In the genomic region with DNA sequence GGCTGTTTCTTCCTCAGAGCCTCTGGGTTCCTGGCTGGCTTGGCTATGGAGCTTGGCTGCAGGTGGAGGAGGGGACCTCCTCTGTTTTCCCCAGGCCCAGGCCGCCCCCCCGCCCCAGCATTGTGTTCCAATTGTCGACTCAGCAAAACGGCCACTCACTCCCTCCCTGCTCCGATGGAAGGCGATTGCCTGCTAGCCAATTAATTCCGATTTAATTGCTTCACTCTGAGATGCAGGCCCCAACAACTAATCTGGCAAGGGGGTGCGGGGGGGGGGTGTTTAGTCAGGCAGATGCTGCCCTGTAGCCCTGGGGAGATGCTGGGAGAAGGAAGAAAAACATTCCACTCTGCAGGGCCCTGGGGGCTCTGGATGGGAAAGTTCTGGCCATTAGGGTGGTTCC, we compare ENCODE assay signal across 11 mouse cellular contexts. TPM values are rescaled to one million over a fixed set of nuclear protein-coding genes. Genes with fewer than 3 reads are reported as not detected.
DNase-seq lines count a peak whose midpoint lies in the region; ATAC-seq and TF ChIP-seq lines count a peak whose summit lies in the region.
"Had no signal": no experiment of that assay in that cellular context is flagged by ENCODE, and none has a peak within 500 bp of the region (broad histone marks: within the 10 kb centered on the region; RNA-seq: fewer than 3 reads in every experiment).

No protein-coding gene starts in this region.

- H3K36me3 ChIP-seq in kidney, embryonic 14.5 days (ENCODE audit: control insufficient read depth, insufficient read depth, low read length) = no peaks in the 10 kb centered on the region
- H3K36me3 ChIP-seq in embryonic facial prominence, embryonic 11.5 days (replicated peaks; ENCODE audit: control insufficient read depth, insufficient read depth, low read depth, low read length) = no peaks in the 10 kb centered on the region
- H3K36me3 ChIP-seq in forebrain, postnatal 0 days (ENCODE audit: insufficient read depth) = no peaks in the 10 kb centered on the region
- H3K36me3 ChIP-seq in midbrain, embryonic 14.5 days (ENCODE audit: control insufficient read depth, insufficient read depth, low read length) = no peaks in the 10 kb centered on the region

- H3K4me2 ChIP-seq in kidney, embryonic 14.5 days (replicated peaks; ENCODE audit: low read depth, low read length) = no peak overlapping the region
- no peak overlapping the region for H3K4me2 ChIP-seq in embryonic facial prominence, embryonic 11.5 days (ENCODE audit: low read depth, low read length)
- no peak overlapping the region for H3K4me2 ChIP-seq in forebrain, postnatal 0 days (ENCODE audit: low read depth)
- no peak overlapping the region for H3K4me2 ChIP-seq in midbrain, embryonic 14.5 days (ENCODE audit: low read length)

- no peak overlapping the region for H3K4me3 ChIP-seq in kidney, embryonic 14.5 days (ENCODE audit: low read length)
- H3K4me3 ChIP-seq in embryonic facial prominence, embryonic 11.5 days (ENCODE audit: low read depth, low read length) = no peak overlapping the region
- H3K4me3 ChIP-seq in forebrain, postnatal 0 days (ENCODE audit: low read depth, low read length) = no peak overlapping the region
- H3K4me3 ChIP-seq in midbrain, embryonic 14.5 days (replicated peaks; ENCODE audit: low read depth, low read length) = no peak overlapping the region
- no peak overlapping the region for H3K4me3 ChIP-seq in cerebellum, adult 2 months (replicated peaks; ENCODE audit: insufficient read depth, low read depth, low read length)

- H3K9ac ChIP-seq in kidney, embryonic 14.5 days (ENCODE audit: low read depth, low read length) = 0 out of 2 replicates have a peak overlapping the region, but pooled peaks have one; percentile 4
- no peak overlapping the region for H3K9ac ChIP-seq in embryonic facial prominence, embryonic 11.5 days (replicated peaks; ENCODE audit: low read length)
- no peak overlapping the region for H3K9ac ChIP-seq in forebrain, postnatal 0 days
- H3K9ac ChIP-seq in midbrain, embryonic 14.5 days (replicated peaks; ENCODE audit: low read length) = no peak overlapping the region

- no peak for DNase-seq in kidney, adult 11 months
- peak; percentile 56 for DNase-seq in embryonic facial prominence, embryonic 11.5 days (ENCODE audit: low spot score)
- DNase-seq in forebrain, postnatal 0 days = no peak
- peak; percentile 71 for DNase-seq in midbrain, embryonic 14.5 days
- no peak for DNase-seq in cerebellum, adult 2 months
- no peak for DNase-seq in spleen, adult 18-20 months
- DNase-seq: cerebellum, adult 8-10 months; left cerebral cortex, postnatal 4 days; thymus, postnatal 4 days had no signal

- TF ChIP-seq POLR2A in cerebellum, adult 2 months (IDR thresholded peaks at IDR 0.05; ENCODE audit: borderline replicate concordance, insufficient read depth, low read length) = no peak

- ATAC-seq in kidney, embryonic 14.5 days (ENCODE audit: low FRiP score, low TSS enrichment) = no peak
- ATAC-seq in embryonic facial prominence, embryonic 11.5 days (replicated peaks; ENCODE audit: insufficient number of reproducible peaks, low FRiP score, low TSS enrichment, low read depth) = no peak
- peak; percentile 30; the same call in 1 of the 2 replicates for ATAC-seq in forebrain, postnatal 0 days
- 0 out of 2 replicates have a peak, but pooled peaks have one; percentile 32 for ATAC-seq in midbrain, embryonic 14.5 days (ENCODE audit: low FRiP score, low TSS enrichment)
- no peak for ATAC-seq in frontal cortex, adult (ENCODE audit: low TSS enrichment)

- WGBS in kidney, embryonic 14.5 days = 6% methylated on average over 8 of the region's 8 CpGs
- WGBS in embryonic facial prominence, embryonic 11.5 days = 8% methylated on average over 8 of the region's 8 CpGs
- 10% methylated on average over 8 of the region's 8 CpGs for WGBS in forebrain, postnatal 0 days
- WGBS in midbrain, embryonic 14.5 days = 11% methylated on average over 8 of the region's 8 CpGs
- WGBS in cerebellum, adult 2 months = 9% methylated on average over 8 of the region's 8 CpGs

- H3K9me3 ChIP-seq in kidney, embryonic 14.5 days (ENCODE audit: control insufficient read depth, low read length) = no peaks in the 10 kb centered on the region
- H3K9me3 ChIP-seq in embryonic facial prominence, embryonic 11.5 days (replicated peaks; ENCODE audit: control insufficient read depth, low read length) = no peaks in the 10 kb centered on the region
- H3K9me3 ChIP-seq in forebrain, postnatal 0 days (ENCODE audit: low read length) = no peaks in the 10 kb centered on the region
- H3K9me3 ChIP-seq in midbrain, embryonic 14.5 days (ENCODE audit: control insufficient read depth, low read length) = no peaks in the 10 kb centered on the region

- TF ChIP-seq CTCF in forebrain, postnatal 0 days (IDR thresholded peaks at IDR 0.05; ENCODE audit: low read depth) = no peak
- TF ChIP-seq CTCF in cerebellum, adult 2 months (IDR thresholded peaks at IDR 0.05; ENCODE audit: borderline replicate concordance, insufficient read depth, low read depth, low read length) = no peak

- peaks cover 24% of the 10 kb centered on the region for H3K4me1 ChIP-seq in kidney, embryonic 14.5 days (ENCODE audit: control insufficient read depth, insufficient read depth, low read length)
- H3K4me1 ChIP-seq in embryonic facial prominence, embryonic 11.5 days (ENCODE audit: control insufficient read depth, insufficient read depth, low read length) = peaks cover 8% of the 10 kb centered on the region
- peaks cover 15% of the 10 kb centered on the region for H3K4me1 ChIP-seq in forebrain, postnatal 0 days (ENCODE audit: insufficient read depth)
- peaks cover 27% of the 10 kb centered on the region for H3K4me1 ChIP-seq in midbrain, embryonic 14.5 days (ENCODE audit: control insufficient read depth, insufficient read depth, low read length)
- H3K4me1 ChIP-seq in cerebellum, adult 2 months (ENCODE audit: control insufficient read depth, insufficient read depth, low read length) = no peaks in the 10 kb centered on the region

- peak overlapping the region; percentile 69; the same call in 1 of the 2 replicates for H3K27ac ChIP-seq in kidney, embryonic 14.5 days (ENCODE audit: low read depth, low read length)
- peak overlapping the region; percentile 47; the same call in 1 of the 2 replicates for H3K27ac ChIP-seq in embryonic facial prominence, embryonic 11.5 days (replicated peaks; ENCODE audit: low read depth, low read length)
- no peak overlapping the region for H3K27ac ChIP-seq in forebrain, postnatal 0 days (ENCODE audit: low read depth, low read length)
- peak overlapping the region; percentile 82 for H3K27ac ChIP-seq in midbrain, embryonic 14.5 days (replicated peaks; ENCODE audit: low read depth, low read length)
- H3K27ac ChIP-seq in cerebellum, adult 2 months (ENCODE audit: insufficient read depth, low read length) = no peak overlapping the region

- H3K27me3 ChIP-seq in kidney, embryonic 14.5 days (ENCODE audit: control insufficient read depth, insufficient read depth, low read length) = no peaks in the 10 kb centered on the region
- no peaks in the 10 kb centered on the region for H3K27me3 ChIP-seq in embryonic facial prominence, embryonic 11.5 days (ENCODE audit: control insufficient read depth, insufficient read depth, low read length)
- no peaks in the 10 kb centered on the region for H3K27me3 ChIP-seq in forebrain, postnatal 0 days (ENCODE audit: insufficient read depth, low read length)
- H3K27me3 ChIP-seq in midbrain, embryonic 14.5 days (ENCODE audit: control insufficient read depth, insufficient read depth, low read length) = no peaks in the 10 kb centered on the region
- no peaks in the 10 kb centered on the region for H3K27me3 ChIP-seq in cerebellum, adult 2 months (ENCODE audit: control insufficient read depth, insufficient read depth, low read length)

RNA-seq across cellular contexts. Expression of gene Gm26897, which starts 38.4 kb away (rescaled TPM):
- not detected in 2 replicates for polyA plus RNA-seq in kidney, embryonic 14.5 days (2014; fragmentation: Nextera tagmentation; extraction: Ambion mirVana)
- polyA plus RNA-seq in embryonic facial prominence, embryonic 11.5 days (2014; fragmentation: Nextera tagmentation; extraction: Ambion mirVana) = not detected in 2 replicates
- not detected in 2 replicates for total RNA-seq in forebrain, postnatal 0 days (2014; rRNA removed)
- polyA plus RNA-seq in forebrain, postnatal 0 days (2015; fragmentation: Nextera tagmentation; extraction: Ambion mirVana) = not detected in 2 replicates
- not detected in 2 replicates for polyA plus RNA-seq in midbrain, embryonic 14.5 days (2014; fragmentation: Nextera tagmentation; extraction: Ambion mirVana)
- polyA plus RNA-seq in cerebellum, adult 2 months (2012; rRNA removed) = not detected in 2 replicates
- total RNA-seq: left cerebral cortex, postnatal 4 days had no signal

Comparison
In these comparisons a context has a peak if more than half of its experiments do, and no peak if none do; other contexts are left out.
1. ATAC-seq: peak in forebrain, postnatal 0 days (single experiment) and midbrain, embryonic 14.5 days (single experiment); none in kidney, embryonic 14.5 days (single experiment), embryonic facial prominence, embryonic 11.5 days (single experiment) and frontal cortex, adult (single experiment).
2. H3K27ac ChIP-seq: peak in kidney, embryonic 14.5 days (single experiment), embryonic facial prominence, embryonic 11.5 days (single experiment) and midbrain, embryonic 14.5 days (single experiment); none in forebrain, postnatal 0 days (single experiment) and cerebellum, adult 2 months (single experiment).
3. DNase-seq: peak in embryonic facial prominence, embryonic 11.5 days (single experiment) and midbrain, embryonic 14.5 days (single experiment); none in kidney, adult 11 months (single experiment), forebrain, postnatal 0 days (single experiment), cerebellum, adult 2 months (0 of 2) and spleen, adult 18-20 months (0 of 2).